Mouse (Mus musculus): ENCODE results near the gene Alpk3. TPM values are rescaled to one million over a fixed set of nuclear protein-coding genes. Genes with fewer than 3 reads are reported as not detected.

The Alpk3 gene
- polyA plus RNA-seq (2014; fragmentation: Illumina TruSeq; extraction: RNeasy Lipid Tissue Mini Kit (QIAGEN cat#74804); ENCODE audit: low read depth, low replicate concordance), result not detected

DNA sequence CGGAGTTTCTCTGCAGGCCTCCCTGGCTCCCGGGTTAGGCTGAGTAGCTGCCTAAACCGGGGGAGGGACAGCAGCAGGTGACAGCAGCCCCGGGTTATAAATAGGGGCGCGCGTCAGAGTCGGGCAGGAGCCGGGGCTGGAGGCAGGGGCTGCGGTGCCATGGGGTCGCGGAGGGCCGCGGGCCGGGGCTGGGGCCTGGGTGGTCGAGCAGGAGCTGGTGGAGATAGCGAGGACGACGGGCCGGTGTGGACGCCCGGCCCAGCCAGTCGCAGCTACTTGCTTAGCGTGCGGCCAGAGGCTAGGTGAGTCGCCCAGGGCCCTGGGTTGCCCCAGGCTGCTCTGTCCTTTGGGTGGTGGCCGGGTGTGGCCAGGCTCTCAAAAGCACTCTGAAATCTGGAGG is at the start of gene Alpk3:
Alpk3 (plus strand) TSS at position 130 of the 400 bp plus-strand sequence.

GRCm38 (mm10) chr7:81114555-81114954 is 57.2 kb downstream of the Alpk3 start, which contains the start of gene Slc28a1:
Gene Slc28a1 (plus strand): TSS chr7:81114799.

Other genes with a start within 250 kb of the Alpk3 start
- gene Iqgap1, start 231.6 kb upstream of the Alpk3 start, polyA plus RNA-seq (2014; fragmentation: Illumina TruSeq; extraction: RNeasy Lipid Tissue Mini Kit (QIAGEN cat#74804); ENCODE audit: low read depth, low replicate concordance), result 3.0 TPM
- 0.32 TPM for gene Zscan2, start 196.7 kb upstream of the Alpk3 start, polyA plus RNA-seq (2014; fragmentation: Illumina TruSeq; extraction: RNeasy Lipid Tissue Mini Kit (QIAGEN cat#74804); ENCODE audit: low read depth, low replicate concordance)
- 13.3 TPM for gene Wdr73, start 156.3 kb upstream of the Alpk3 start, polyA plus RNA-seq (2014; fragmentation: Illumina TruSeq; extraction: RNeasy Lipid Tissue Mini Kit (QIAGEN cat#74804); ENCODE audit: low read depth, low replicate concordance)
- gene Nmb, start 152.5 kb upstream of the Alpk3 start, polyA plus RNA-seq (2014; fragmentation: Illumina TruSeq; extraction: RNeasy Lipid Tissue Mini Kit (QIAGEN cat#74804); ENCODE audit: low read depth, low replicate concordance), result not detected
- gene Sec11a, start 109.8 kb upstream of the Alpk3 start, polyA plus RNA-seq (2014; fragmentation: Illumina TruSeq; extraction: RNeasy Lipid Tissue Mini Kit (QIAGEN cat#74804); ENCODE audit: low read depth, low replicate concordance), result 84.2 TPM
- gene Zfp592, start 63.9 kb upstream of the Alpk3 start, polyA plus RNA-seq (2014; fragmentation: Illumina TruSeq; extraction: RNeasy Lipid Tissue Mini Kit (QIAGEN cat#74804); ENCODE audit: low read depth, low replicate concordance), result 4.2 TPM
- not detected for gene Slc28a1, start 57.2 kb downstream of the Alpk3 start, polyA plus RNA-seq (2014; fragmentation: Illumina TruSeq; extraction: RNeasy Lipid Tissue Mini Kit (QIAGEN cat#74804); ENCODE audit: low read depth, low replicate concordance)
- 46.4 TPM for gene Pde8a, start 156.0 kb downstream of the Alpk3 start, polyA plus RNA-seq (2014; fragmentation: Illumina TruSeq; extraction: RNeasy Lipid Tissue Mini Kit (QIAGEN cat#74804); ENCODE audit: low read depth, low replicate concordance)

All from liver, adult 10 weeks (tissue).